Mouse (Mus musculus): Measurements from ENCODE around the gene Pdcd4.

The Pdcd4 gene

DNA sequence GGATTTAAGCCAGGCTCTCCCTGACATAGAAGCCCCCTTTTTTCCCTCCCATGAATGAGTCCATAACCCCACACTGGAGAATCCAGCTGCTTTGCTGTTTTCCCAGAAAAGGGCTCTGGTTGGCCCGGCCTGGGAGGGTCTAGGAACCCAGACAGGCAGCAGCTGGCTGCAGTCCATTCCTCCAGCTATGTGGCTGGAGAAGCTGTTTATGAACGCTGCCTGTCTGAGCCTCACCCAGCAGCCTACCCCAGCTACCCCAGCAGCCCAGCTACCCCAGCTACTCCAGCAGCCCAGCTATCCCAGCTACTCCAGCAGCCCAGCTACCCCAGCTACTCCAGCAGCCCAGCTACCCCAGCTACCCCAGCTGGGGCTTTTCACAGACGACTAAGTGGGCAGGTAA, at the start of gene Pdcd4:
Pdcd4 (plus strand) TSS at position 171 of the 400 bp plus-strand sequence.
- DNase-seq (ENCODE audit: low spot score in 2 of 2) = peak in 1 of 2 experiments; percentile 38

DNA sequence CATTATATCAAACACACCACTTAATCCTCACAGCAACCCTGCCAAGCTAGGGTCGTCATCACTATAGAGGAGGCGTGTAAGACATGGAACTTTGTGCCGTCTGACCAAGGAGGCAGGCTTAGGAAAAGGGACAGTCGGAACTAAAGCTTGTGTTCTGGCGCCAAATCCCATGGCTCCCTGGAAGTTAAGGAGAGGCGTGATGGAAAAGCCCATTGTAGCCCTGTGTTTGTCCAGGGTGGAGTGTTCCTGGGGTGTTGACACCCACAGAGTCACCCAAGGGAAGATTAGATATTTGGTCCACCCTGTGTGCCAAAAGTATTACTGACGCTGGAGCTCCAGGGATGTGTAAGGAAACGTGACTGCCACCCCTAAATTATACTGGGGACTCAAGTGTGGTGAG, 48.1 kb upstream of the Pdcd4 start:
- no peak for DNase-seq (ENCODE audit: low spot score in 2 of 2)

DNA sequence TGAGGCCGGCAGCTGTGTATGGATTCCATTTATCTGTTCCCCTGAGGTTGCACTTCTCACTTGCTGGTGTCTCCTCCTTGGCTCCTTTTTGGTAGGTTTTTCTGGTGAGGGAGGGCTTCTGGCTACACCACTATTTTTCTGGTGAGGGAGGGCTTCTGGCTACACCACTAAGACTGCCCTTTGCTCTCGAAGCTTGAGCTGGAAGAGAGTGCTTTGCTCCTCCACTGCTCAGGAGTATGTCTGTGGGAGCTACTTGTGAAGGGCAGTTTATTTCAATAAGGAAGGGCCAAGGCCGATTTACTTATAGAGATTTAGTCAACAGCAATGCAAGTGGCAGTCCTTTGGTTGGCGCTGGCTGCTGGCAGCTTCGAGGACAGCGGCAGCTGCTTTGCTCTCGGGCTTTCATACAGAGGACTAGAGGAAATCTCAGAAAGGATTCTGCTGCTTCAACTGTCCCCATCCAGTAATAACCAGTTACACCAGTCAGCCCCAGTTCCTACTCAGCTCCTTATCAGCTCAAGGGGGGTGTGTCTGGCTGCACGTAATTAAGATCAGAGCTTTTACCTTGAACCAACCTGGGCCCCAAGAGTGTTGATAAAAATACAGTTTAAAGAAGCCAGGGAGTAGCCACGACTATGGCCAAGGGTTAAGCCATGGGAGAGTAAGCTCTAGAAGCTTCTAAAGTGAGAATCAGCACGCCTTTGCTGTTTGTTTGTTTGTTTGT, 43.6 kb upstream of the Pdcd4 start:
- DNase-seq (ENCODE audit: low spot score in 2 of 2) = no peak

DNA sequence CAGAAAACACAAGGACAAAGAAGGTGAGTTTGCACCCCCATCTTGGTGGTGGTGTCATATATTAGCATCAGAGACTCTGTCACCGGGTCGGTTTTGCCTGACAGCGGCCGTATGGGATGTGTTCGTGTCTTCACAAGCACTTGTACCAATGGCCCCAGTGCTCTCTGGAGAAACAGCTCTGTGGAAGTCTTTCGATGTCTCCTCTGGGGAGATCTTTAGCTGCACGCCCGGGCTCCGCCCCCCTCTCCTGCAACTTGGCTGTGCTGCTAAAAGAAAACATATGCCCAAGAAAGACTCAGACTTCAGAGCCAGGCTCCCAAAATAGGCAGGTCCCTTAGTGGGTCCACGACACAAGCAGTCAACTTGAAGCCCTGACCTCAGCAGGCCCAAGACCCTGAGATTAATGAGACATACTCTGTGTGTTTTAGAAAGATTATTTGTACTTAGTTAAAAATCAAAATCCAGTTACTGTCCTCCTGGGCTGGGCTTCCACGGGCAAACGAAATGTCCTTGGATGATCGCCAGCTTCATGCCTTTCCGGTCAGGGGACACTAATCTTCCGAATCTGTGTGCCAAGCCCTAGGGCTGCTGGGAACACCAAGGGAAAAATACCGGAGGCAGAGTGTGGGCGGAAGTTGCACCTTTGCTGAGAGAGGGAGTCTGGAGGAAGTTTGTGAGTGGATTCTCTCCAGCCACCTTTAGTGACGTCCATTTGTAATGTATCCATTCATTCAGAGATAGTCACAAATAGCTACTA, 41.7 kb upstream of the Pdcd4 start:
- peak; percentile 58 to 60 for DNase-seq (ENCODE audit: low spot score in 2 of 2)

DNA sequence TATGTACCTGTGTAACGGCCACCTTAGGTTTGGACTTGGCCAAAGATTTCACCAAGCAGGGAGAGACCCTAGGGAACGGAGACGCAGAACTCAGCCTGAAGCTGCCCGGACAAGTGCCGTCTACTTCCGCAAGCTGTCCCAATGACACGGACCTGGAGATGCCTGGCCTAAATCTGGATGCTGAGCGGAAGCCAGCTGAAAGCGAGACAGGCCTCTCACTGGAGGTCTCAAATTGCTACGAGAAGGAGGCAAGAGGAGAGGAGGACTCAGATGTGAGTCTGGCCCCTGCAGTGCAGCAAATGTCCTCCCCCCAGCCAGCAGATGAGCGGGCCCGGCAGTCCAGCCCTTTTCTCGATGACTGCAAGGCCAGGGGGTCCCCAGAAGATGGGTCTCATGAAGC, 40.7 kb upstream of the Pdcd4 start:
- DNase-seq (ENCODE audit: low spot score in 2 of 2) = no peak

DNA sequence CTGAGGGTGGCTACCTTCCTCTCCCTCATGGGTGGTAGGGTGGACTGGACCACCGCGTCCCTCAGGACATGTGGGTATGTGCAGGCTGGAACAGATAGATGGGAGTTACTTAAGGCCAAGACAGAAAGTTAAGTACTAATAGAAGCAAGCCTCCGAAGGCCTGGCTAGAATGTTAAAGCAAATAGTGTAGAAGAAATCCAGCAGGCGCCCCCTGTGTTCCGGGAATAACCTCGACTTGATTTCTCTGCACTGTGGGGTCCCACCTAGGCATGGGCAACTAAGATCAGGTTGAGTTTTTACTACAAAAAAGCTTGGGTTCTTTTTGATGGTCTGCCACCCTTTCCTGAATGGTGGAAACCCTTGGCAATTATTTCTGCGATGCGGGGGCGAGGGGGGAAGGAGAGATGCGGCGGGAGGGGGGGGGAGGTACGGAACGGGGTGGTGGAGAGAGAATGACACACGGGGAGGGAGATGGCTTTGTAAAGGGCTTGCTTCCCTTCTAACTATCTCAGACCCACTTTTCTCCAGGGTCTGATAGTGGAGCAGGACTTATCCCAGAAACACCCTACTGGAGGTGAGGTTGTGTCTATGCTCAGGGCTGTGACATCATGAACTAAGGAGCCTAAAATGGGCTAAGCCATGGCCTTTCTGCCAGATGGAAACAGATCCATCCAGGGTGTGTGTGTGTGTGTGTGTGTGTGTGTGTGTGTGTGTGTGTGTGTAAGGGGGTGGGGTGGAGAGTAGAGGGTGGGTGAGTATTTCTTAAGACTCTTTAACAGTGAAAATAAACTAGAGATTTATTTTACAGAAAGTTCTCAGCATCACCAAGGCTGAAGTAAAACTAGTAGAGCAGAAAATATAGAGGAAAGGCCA, 40.0 kb upstream of the Pdcd4 start:
- DNase-seq (ENCODE audit: low spot score in 2 of 2) = no peak

DNA sequence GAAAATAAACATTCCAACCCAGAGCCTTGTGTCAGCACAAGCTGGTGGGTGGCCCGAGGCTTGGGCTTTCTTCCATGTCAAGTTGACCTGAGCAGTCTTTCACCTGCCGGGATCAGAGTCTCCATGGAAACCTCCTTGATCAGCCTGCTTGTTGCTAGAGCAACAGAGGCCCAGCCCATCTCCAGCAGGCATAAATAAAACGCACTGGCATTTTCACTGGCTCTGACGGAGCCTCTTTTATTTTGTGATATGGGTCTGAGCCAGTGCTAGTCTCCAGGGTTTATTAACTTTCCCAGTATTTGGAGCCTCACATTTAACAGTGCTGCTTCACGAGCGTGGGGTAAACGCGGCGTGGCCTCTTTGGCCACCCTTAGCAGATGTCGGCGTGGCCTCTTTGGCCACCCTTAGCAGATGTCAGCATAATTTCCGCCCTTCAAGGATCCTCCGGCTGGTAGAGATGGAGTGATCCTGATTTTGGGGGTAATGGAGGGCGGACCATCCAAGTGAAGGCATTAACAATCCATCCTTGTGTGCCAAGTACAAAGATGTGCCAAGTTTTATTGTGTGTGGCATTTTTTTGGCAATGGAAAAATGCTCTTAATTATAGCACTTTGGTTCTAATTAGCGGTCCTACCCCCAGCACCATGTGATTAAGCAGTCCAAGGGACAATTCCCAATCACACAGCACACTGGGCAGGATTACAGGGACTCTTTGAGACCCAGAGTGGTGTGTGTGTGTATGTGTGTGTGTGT, 39.2 kb upstream of the Pdcd4 start:
- peak; percentile 81 to 92 for DNase-seq (ENCODE audit: low spot score in 2 of 2)

DNA sequence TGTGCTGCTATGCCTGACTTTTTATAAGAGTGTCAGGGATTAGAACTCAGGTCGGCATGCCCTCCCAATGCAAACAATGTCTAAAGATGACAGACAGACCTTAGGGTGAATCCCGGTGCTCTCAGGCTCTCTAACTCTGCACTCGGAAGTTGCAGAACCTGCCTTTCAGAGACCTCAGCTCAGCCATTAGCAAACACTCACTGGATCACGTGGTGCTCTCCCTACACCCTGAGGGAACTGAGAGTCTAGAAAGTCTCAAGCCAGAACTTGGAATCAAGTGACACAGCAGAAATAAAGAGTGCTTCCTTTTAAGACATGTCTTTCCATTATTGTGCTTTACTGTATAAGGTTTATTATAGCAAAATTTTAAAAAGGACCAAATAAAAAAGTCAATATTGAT, 37.1 kb upstream of the Pdcd4 start:
- no peak for DNase-seq (ENCODE audit: low spot score in 2 of 2)

DNA sequence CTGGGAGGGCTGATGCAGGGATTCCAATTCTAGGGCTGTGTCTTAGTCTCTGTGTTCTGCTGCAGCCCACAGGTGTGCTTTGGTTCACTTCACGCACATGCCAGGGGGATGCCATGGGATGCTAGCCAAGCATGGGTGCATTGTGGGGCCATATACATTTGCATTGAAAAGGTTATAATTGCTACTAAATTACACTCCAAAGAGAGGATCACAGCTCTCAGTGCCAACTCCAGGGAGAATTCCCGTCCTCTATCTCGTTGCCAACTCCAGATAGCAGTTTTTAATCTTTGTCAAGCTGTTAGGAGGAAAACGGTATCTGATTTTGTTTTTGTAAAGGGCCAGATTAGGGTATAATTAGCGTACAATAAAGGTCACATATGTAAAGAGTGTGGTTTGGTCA, 36.2 kb upstream of the Pdcd4 start:
- DNase-seq (ENCODE audit: low spot score in 2 of 2) = peak in 1 of 2 experiments; percentile 37

DNA sequence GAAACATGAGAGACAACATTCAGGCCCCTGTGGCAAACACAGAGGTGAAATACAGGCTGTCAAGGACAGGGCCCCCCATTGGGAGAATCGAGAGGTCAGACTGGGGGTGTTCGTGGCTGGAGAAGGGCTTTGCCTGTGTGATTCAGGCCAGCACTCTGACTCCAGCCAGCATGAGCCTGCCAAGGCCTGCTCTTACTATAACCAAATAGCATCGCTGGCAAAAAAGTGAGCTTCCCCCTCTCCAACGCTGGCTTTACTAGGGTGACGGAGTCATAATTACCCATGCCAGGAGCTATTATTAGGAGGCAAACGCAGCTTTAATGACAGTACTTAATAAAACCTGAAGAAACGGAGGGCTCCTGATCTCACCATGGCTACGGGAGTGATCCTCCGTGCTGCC, 35.2 kb upstream of the Pdcd4 start:
- DNase-seq (ENCODE audit: low spot score in 2 of 2) = no peak

DNA sequence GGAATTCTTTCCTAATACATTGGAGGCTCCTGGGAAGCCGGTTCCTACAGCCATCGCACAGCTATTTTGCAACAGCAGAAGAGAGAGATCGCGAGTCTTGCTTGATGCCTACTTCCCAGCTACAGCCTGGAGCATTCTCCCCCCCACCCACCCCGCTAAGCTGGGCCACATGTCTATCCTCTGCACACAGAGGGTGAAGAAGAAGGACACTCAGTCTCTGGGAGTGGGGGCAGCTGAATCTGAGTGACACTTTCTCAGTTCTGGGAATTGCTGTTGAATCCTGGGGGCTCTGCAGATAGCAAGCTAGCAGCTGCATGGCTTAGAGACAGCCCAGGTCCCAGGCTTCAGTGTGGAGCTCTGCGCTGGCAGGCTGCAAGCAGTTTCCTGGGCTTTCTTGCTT, 34.1 kb upstream of the Pdcd4 start:
- no peak for DNase-seq (ENCODE audit: low spot score in 2 of 2)

DNA sequence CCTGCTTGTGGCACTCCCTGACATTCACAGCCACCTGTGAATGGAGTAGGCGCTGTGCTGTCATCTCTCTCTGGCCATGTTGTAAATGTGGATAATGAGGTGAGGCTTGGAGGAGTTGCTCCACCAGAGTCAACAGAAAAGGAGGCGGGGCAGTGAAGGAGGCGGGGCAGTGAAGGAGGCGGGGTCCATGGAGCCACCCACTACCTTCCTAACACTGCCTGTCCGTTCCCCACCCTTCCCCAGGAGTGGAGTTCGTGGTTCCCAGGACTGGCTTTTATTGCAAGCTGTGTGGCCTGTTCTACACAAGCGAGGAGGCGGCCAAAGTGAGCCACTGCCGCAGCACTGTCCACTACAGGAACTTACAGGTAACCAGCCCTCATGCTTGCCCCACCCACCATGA, 32.9 kb upstream of the Pdcd4 start:
- DNase-seq (ENCODE audit: low spot score in 2 of 2) = no peak

DNA sequence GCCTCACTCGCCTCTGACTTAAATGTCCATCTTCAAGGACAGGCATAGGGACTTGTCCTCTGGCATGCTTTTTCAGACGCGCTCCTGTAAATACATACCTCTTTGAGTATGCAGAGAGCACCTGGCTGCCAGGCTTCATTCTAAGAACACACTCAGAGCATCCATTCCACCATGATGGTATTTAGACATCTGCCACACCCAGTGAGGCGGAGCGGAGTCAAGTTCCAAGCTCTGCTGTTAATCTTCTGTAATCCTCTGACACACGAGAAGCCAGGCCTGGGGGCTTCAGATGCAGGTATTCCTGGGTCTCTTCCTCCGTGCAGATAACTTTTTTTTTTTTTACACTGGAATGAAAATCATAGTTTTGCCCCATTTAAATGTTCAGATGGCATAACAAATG, 32.4 kb upstream of the Pdcd4 start:
- no peak for DNase-seq (ENCODE audit: low spot score in 2 of 2)

DNA sequence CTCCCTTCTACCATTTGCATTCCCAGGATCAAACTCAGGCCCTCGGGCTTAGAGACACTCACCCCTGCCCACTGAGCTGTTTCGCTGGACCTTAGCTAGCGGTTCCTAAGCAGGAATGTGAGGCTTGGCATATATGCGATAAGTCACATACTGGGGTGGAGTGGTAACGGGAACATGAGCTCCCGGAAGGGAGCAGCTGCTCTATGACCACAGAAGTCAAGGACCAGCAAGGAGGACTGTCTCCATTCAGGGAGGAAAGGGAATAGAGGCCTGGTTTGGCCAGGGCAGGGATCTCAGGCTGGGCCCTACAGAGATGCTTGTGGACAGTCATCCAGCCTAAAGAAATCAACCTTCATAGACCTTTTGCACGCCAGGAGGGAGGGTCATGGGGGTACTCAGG, 30.7 kb upstream of the Pdcd4 start:
- DNase-seq (ENCODE audit: low spot score in 2 of 2) = no peak

DNA sequence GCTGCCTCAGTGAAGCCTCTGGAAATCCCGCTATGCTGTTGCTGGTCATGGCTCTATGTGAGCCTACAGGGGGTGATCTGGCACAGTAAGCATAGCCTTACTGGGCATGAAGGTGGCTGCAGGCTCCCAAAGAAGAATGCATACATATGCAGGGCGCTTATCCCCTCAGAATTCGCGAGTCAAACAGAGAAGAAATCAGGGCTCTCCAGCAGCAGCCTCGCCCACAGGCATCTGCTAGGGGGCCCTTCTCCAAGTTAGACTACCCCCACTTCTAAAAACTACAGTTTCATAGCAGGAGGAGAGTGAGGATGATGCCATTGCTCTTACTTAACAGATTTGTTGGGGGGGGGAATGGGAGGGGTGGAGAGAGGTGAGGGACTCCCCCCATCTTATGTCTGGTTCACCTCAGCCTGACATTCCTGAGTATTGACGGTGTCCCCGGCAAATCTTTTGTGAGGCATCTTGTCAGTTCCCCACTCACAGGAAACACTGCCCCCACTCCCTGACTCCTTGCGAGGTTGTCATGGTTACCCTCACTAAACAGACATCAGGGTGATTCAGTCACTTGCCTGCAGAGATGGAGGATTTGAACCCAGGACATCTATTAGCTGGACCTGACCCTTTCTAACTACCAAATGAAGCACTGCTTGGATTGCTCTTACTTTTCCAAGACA, 29.3 kb upstream of the Pdcd4 start:
- DNase-seq (ENCODE audit: low spot score in 2 of 2) = peak in 1 of 2 experiments; percentile 51

DNA sequence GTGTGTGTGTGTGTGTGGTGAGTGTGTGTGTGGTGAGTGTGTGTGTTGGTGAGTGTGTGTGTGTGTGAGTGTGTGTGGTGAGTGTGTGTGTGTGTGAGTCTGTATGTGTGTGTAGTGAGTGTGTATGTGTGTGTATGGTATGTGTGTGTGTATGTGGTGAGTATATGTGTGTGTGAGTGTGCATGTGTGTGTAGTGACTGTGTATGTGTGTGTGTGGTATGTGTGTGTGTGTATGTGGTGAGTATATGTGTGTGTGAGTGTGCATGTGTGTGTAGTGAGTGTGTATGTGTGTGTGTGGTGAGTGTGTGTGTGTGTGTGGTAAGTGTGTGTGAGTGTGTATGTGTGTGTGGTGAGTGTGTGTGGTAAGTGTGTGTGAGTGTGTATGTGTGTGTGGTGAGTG, 24.8 kb upstream of the Pdcd4 start:
- no peak for DNase-seq (ENCODE audit: low spot score in 2 of 2)

DNA sequence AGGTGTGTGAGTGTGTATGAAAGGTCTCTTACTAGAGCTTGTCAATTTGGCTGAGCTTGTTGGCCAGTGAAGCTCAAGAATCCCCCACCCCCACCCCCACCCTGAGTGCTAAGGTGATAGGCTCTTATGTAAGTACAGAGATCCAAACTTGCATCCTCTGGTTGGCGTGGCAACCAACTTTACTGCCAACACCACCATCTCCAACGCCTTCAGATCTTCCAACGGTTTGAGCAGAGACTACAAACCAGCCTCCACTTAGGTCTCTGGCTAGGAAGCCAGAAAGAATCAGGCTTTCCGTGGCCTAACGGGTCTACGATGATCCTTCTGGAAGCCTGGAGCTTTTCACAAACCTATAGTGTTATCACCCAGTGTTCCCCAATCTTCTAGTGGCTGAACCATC, 23.9 kb upstream of the Pdcd4 start:
- DNase-seq (ENCODE audit: low spot score in 2 of 2) = peak; percentile 63 to 80

DNA sequence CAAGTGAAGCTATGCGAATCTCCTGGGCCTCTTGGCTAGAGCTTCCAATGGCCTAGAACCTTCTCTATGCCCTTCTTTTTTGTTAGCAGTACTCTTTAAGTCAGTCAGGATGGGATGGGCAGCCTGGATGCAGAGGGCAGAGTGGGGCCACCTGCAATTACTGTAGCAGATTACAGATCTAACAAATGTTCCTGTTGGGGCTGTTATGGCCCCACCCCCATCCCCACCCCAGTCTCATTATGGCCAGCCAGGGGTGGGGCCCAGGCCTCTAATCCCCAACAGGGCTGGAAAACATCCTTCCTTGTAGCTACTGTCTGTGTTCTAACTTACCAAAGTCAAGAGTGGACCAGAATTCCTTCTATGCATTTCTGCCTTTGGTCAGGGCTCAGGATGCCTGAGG, 23.2 kb upstream of the Pdcd4 start:
- no peak for DNase-seq (ENCODE audit: low spot score in 2 of 2)

DNA sequence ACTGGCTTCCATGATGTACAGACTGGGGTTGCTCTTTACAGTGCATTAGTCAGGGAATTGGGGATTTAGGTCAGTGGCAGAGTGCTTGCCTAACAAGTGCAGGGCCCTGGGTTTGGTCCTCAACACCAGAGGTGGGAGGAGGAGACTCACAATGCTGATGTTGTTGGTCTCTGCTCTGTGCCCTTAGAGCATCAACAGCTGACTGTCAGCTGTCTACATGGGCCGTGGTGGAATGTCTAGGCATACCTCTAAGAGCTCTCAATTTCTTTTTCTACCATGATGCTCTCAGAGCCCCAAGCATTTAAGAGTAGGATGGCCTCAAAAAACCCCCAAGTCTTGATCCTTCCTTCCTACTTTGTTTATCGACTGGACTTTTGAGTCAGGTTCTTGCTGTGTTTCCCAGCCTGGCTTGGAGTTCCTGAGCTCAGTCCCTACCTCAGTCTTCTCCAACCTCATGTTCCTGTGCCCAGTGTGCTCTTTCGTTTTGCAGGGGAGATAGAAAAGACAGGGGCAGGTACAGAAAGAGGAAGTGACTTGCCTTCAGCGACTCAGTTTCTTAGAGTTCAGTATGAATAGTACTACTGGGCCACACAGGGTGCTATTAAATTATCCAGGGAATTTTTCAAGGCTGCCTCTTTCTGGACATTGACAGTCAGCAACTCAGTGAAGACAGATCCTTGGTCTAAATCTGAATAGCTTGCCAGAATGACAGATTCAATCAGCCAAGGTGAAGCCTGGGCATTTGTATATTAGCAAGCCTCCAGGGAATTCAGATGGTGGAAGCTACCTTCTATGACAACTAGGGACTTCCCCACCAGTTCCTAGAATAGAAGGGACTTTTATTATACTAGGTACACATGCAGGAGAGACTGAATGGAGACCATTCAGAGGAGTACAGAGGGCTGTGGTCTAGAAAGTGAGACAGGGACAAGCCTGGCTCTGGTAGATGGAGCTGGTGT, 22.3 kb upstream of the Pdcd4 start:
- DNase-seq (ENCODE audit: low spot score in 2 of 2) = no peak

DNA sequence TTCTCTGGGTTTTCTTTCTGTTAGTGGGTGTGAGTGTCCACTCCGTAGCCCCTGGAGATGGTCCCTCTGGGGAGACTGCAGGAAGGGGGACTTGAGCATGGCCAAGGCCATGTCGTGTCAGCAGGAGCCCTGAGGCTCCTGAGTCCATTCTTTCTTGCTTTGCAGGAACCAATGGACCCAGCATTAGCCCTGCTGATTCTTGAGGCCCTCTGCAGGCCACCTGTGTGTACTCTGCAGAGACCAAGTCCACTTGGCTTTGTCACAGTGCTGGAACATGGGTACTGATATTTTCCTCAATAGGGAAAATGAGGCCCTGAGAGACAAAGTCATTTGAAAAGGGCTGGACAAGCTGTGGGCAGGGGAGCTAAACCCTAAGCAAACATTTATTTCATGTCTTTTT, 21.5 kb upstream of the Pdcd4 start:
- no peak for DNase-seq (ENCODE audit: low spot score in 2 of 2)

Data from right cerebral cortex, postnatal 10 days (tissue).